Mouse (Mus musculus) adrenal gland, postnatal 25 days (tissue): Measurements from ENCODE around the gene Krt42. TPM values are rescaled to one million over a fixed set of nuclear protein-coding genes. Genes with fewer than 3 reads are reported as not detected.

Experiments used
- total RNA-seq: library from RNA; stranded (reverse); gene quantifications from 2 replicates; pipeline ENCODE4 v1.2.3, GENCODE M21; 2021

The Krt42 gene
- total RNA-seq, 1 experiment from 2014 or later: not detected

Other genes starting within 250 kb of the Krt42 start
- not detected in 2 replicates for gene Krt33b, start 240.0 kb downstream of the Krt42 start, total RNA-seq
- not detected in 2 replicates for gene Krt34, start 228.3 kb downstream of the Krt42 start, total RNA-seq
- gene Krt31, start 219.3 kb downstream of the Krt42 start, total RNA-seq: not detected in 2 replicates
- not detected in 2 replicates for gene Krt32, start 181.6 kb downstream of the Krt42 start, total RNA-seq
- gene Krt35, start 173.6 kb downstream of the Krt42 start, total RNA-seq: not detected in 2 replicates
- gene Krt36, start 164.2 kb downstream of the Krt42 start, total RNA-seq: 0.18 TPM in 1 of 2 replicates, not detected in the other
- gene Krt13, start 148.3 kb downstream of the Krt42 start, total RNA-seq: not detected in 2 replicates
- gene Krt15, start 133.9 kb downstream of the Krt42 start, total RNA-seq: not detected in 2 replicates
- gene Krt19, start 121.2 kb downstream of the Krt42 start, total RNA-seq: 0.82 and 1.4 TPM in 2 replicates
- not detected in 2 replicates for gene Krt9, start 76.6 kb downstream of the Krt42 start, total RNA-seq
- not detected in 2 replicates for gene Krt14, start 62.3 kb downstream of the Krt42 start, total RNA-seq
- gene Krt16, start 21.0 kb downstream of the Krt42 start, total RNA-seq: not detected in 2 replicates
- gene Krt17, start 8.8 kb downstream of the Krt42 start, total RNA-seq: not detected in 2 replicates
- gene Eif1, start 50.0 kb upstream of the Krt42 start, total RNA-seq: 904 and 1,056 TPM in 2 replicates
- gene Gast, start 64.5 kb upstream of the Krt42 start, total RNA-seq: not detected in 2 replicates
- 46.0 and 68.7 TPM in 2 replicates for gene Hap1, start 86.3 kb upstream of the Krt42 start, total RNA-seq
- gene Jup, start 127.9 kb upstream of the Krt42 start, total RNA-seq: 59.5 and 81.5 TPM in 2 replicates
- gene P3h4, start 145.0 kb upstream of the Krt42 start, total RNA-seq: 25.7 and 29.4 TPM in 2 replicates
- 23.8 and 24.7 TPM in 2 replicates for gene Fkbp10, start 145.8 kb upstream of the Krt42 start, total RNA-seq
- gene Nt5c3b, start 171.9 kb upstream of the Krt42 start, total RNA-seq: 60.3 and 63.2 TPM in 2 replicates
- gene Klhl10, start 172.0 kb upstream of the Krt42 start, total RNA-seq: 1.2 and 1.3 TPM in 2 replicates
- gene Klhl11, start 202.9 kb upstream of the Krt42 start, total RNA-seq: 55.1 and 62.2 TPM in 2 replicates